Mouse (Mus musculus) olfactory bulb, adult 2 months (tissue): ENCODE data around the gene Kcnmb1.

ENCODE experiments used
- CTCF ChIP-seq: fragments of 200-500 bp; IDR thresholded peaks from 2 replicates; pipeline ENCODE4 v1.5.1; 2012; ENCODE audit warnings: low read depth, mild to moderate bottlenecking, low read length, moderate library complexity; ENCODE audit not compliant: insufficient read depth
- POLR2A ChIP-seq: fragments of 200-500 bp; IDR thresholded peaks from 2 replicates; pipeline ENCODE4 v1.6.1; 2012; ENCODE audit warnings: mild to moderate bottlenecking, low read depth, low read length, moderate library complexity; ENCODE audit not compliant: insufficient read depth

DNA sequence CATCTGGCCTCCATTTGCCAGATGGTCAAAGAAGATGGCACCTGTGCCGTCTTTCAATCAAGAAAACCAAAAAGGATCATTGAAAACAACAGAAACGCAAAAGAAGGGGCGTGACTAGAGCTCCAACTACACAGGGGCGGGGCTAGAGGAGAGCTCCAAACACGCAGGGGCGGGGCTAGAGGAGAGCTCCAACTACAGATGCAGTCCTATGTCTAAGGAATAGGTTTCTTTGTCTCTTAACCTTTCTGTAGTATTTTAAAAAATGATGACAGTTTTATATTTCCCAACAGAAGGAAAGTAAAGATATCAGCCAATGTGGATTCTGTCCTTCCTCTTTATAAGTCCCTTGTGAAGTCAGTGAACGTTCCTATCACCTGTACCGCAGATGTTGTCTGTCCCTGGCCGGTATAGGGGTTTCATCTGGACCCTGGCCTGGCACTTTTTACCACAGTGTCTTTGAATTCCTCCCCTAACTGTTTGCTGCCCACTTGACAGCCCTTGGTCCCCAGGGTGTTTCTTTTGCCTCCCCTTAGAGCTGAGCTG, 18.0 kb upstream of the Kcnmb1 start:
- TF ChIP-seq POLR2A (no peak), CTCF (no peak)
